Mouse (Mus musculus) cerebellum, adult (tissue): ENCODE measurements around the gene Ephb3.

Source experiments
- ATAC-seq: cut with Nextera tagmentation; 2 replicates; pipeline ENCODE4 v1.9.2; 2017; ENCODE audit warnings: mild to moderate bottlenecking, moderate library complexity, mixed read lengths; ENCODE audit not compliant: insufficient number of reproducible peaks, low FRiP score, low TSS enrichment

Gene Ephb3

GRCm38 (mm10) chr16:21202731-21203130, 1.8 kb upstream of the Ephb3 start:
- ATAC-seq = no peak

- ATAC-seq = no peak
These were observed 735 bp downstream of the Ephb3 start for GRCm38 (mm10) chr16:21205093-21205886.

GRCm38 (mm10) chr16:21208001-21208565, 3.5 kb downstream of the Ephb3 start:
- no peak for ATAC-seq

GRCm38 (mm10) chr16:21209290-21209689, 4.7 kb downstream of the Ephb3 start:
- ATAC-seq = no peak

GRCm38 (mm10) chr16:21210204-21210603, 5.6 kb downstream of the Ephb3 start:
- no peak for ATAC-seq

- peak; percentile 61; the same call in 1 of the 2 replicates for ATAC-seq
These were observed 6.2 kb downstream of the Ephb3 start for GRCm38 (mm10) chr16:21210667-21211338.

GRCm38 (mm10) chr16:21211501-21211900, 6.9 kb downstream of the Ephb3 start:
- ATAC-seq = no peak

GRCm38 (mm10) chr16:21212369-21212768, 7.8 kb downstream of the Ephb3 start:
- ATAC-seq = no peak

- ATAC-seq = no peak
These were observed 9.4 kb downstream of the Ephb3 start for GRCm38 (mm10) chr16:21213939-21214338.

GRCm38 (mm10) chr16:21214803-21215202, 10.2 kb downstream of the Ephb3 start:
- ATAC-seq = no peak

GRCm38 (mm10) chr16:21216047-21216446, 11.5 kb downstream of the Ephb3 start:
- ATAC-seq = no peak

- ATAC-seq = no peak
These were observed 12.7 kb downstream of the Ephb3 start for GRCm38 (mm10) chr16:21217233-21217632.

- ATAC-seq = no peak
These were observed 15.1 kb downstream of the Ephb3 start for GRCm38 (mm10) chr16:21219656-21220055.

GRCm38 (mm10) chr16:21223038-21223437, 18.5 kb downstream of the Ephb3 start:
- ATAC-seq = no peak

GRCm38 (mm10) chr16:21224648-21225240, 20.2 kb downstream of the Ephb3 start:
- no peak for ATAC-seq

- no peak for ATAC-seq
These were observed 22.1 kb downstream of the Ephb3 start for GRCm38 (mm10) chr16:21226629-21227028.

GRCm38 (mm10) chr16:21235135-21235534, 30.6 kb downstream of the Ephb3 start:
- ATAC-seq = no peak

- ATAC-seq = no peak
These were observed 34.2 kb downstream of the Ephb3 start for GRCm38 (mm10) chr16:21238722-21239121.

GRCm38 (mm10) chr16:21240547-21240946, 36.0 kb downstream of the Ephb3 start:
- no peak for ATAC-seq

GRCm38 (mm10) chr16:21241030-21241429, 36.5 kb downstream of the Ephb3 start:
- ATAC-seq = no peak

GRCm38 (mm10) chr16:21242946-21243345, 38.4 kb downstream of the Ephb3 start:
- ATAC-seq = no peak
